17 mouse cellular contexts compared by ENCODE assay signal in the genomic region with DNA sequence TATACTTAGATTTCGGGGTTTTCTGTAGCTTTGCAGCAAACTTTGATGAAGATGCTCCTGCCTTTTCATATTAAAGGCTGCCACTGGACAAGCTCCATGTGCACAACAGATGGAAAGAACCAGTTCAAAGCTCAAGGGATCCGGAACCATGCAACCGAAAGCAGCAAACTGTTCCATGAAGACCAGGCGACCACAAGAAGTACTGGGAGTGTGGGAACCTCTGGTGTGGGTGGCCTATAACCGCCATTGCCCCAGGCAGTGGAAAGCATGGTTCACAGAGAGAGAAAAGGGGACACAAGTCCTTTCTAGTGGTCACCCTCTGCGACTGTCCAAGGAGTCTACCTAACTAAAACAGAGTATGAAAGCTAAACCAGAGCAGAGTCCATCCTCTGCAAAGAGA.
"Had no signal": no experiment of that assay in that cellular context is flagged by ENCODE, and none has a peak within 500 bp of the region (broad histone marks: within the 10 kb centered on the region; RNA-seq: fewer than 3 reads in every experiment).

No protein-coding gene starts in this region.

- H3K27me3 ChIP-seq: neural tube, embryonic 12.5 days; neural tube, embryonic 13.5 days; neural tube, embryonic 15.5 days; stomach, embryonic 15.5 days had no signal

- H3K4me1 ChIP-seq: neural tube, embryonic 12.5 days; neural tube, embryonic 15.5 days; stomach, embryonic 15.5 days had no signal

- H3K4me3 ChIP-seq: neural tube, embryonic 12.5 days; neural tube, embryonic 13.5 days; neural tube, embryonic 15.5 days; stomach, embryonic 15.5 days had no signal

- H3K36me3 ChIP-seq: neural tube, embryonic 12.5 days; neural tube, embryonic 13.5 days; neural tube, embryonic 15.5 days; stomach, embryonic 15.5 days had no signal

- H3K9me3 ChIP-seq: neural tube, embryonic 12.5 days; neural tube, embryonic 13.5 days; neural tube, embryonic 15.5 days; stomach, embryonic 15.5 days had no signal

- DNase-seq: retina, postnatal 1 day; right cerebral cortex, adult 18-20 months; right cerebral cortex, postnatal 14 days; right cerebral cortex, postnatal 25 days; right cerebral cortex, postnatal 4 days; spleen, adult 18-20 months; thymus, adult 18-20 months; thymus, adult 2 months; thymus, postnatal 14 days; thymus, postnatal 25 days; thymus, postnatal 36 days; thymus, postnatal 4 days had no signal

- H3K27ac ChIP-seq: neural tube, embryonic 12.5 days; neural tube, embryonic 13.5 days; neural tube, embryonic 15.5 days; stomach, embryonic 15.5 days; stomach, postnatal 0 days had no signal
